Mouse (Mus musculus): ENCODE data around the gene Pwwp2b. TPM values are rescaled to one million over a fixed set of nuclear protein-coding genes. Genes with fewer than 3 reads are reported as not detected.

The Pwwp2b gene
- polyA plus RNA-seq, 1 experiment from 2014 or later = 10.6 TPM

- 14% methylated on average over 1 of the region's 1 CpGs for WGBS
- no peak overlapping the region for H3K4me2 ChIP-seq (replicated peaks; ENCODE audit: low read depth, low read length)
- H3K27ac ChIP-seq (ENCODE audit: low read length) = peak overlapping the region; percentile 41; the same call in 1 of the 2 replicates
- H3K4me1 ChIP-seq (ENCODE audit: insufficient read depth, low read length) = peaks cover 10% of the 10 kb centered on the region
- ATAC-seq (ENCODE audit: low FRiP score, low TSS enrichment) = peak; percentile 82
- no peak overlapping the region for H3K9ac ChIP-seq (replicated peaks; ENCODE audit: low read length)
- no peaks in the 10 kb centered on the region for H3K9me3 ChIP-seq (ENCODE audit: low read length)
- H3K4me3 ChIP-seq (ENCODE audit: low read length) = no peak overlapping the region
- no peaks in the 10 kb centered on the region for H3K36me3 ChIP-seq (ENCODE audit: insufficient read depth, low read length)
- H3K27me3 ChIP-seq (ENCODE audit: insufficient read depth, low read length) = no peaks in the 10 kb centered on the region
Observed at GRCm38 (mm10) chr7:139319006-139319411, 70.7 kb downstream of the Pwwp2b start.

Other genes with a start within 250 kb of the Pwwp2b start
- 15.0 and 15.5 TPM in 2 replicates for gene Dpysl4, start 162.5 kb upstream of the Pwwp2b start, polyA plus RNA-seq (2015; fragmentation: Nextera tagmentation; extraction: Ambion mirVana)
- gene Lrrc27, start 35.5 kb upstream of the Pwwp2b start, polyA plus RNA-seq (2015; fragmentation: Nextera tagmentation; extraction: Ambion mirVana) = 2.8 and 3.3 TPM in 2 replicates
- gene Stk32c, start 35.2 kb upstream of the Pwwp2b start, polyA plus RNA-seq (2015; fragmentation: Nextera tagmentation; extraction: Ambion mirVana) = 0.26 and 0.39 TPM in 2 replicates
- gene Inpp5a, start 140.6 kb downstream of the Pwwp2b start, polyA plus RNA-seq (2015; fragmentation: Nextera tagmentation; extraction: Ambion mirVana) = 16.0 and 17.7 TPM in 2 replicates

Data from kidney, embryonic 16.5 days (tissue).